Mouse (Mus musculus): ENCODE results near the gene Nol10.
"Not testable (repeated sequence)": the region's sequence is repeated elsewhere in the genome, so short reads cannot be mapped to it uniquely, and the experiment has no call there.

Gene Nol10

GRCm38 (mm10) chr12:17411797-17412526 lies 63.7 kb downstream of the Nol10 start:
- DNase-seq = no peak

- no peak for DNase-seq
Measured at GRCm38 (mm10) chr12:17414734-17415133, 66.5 kb downstream of the Nol10 start.

DNA sequence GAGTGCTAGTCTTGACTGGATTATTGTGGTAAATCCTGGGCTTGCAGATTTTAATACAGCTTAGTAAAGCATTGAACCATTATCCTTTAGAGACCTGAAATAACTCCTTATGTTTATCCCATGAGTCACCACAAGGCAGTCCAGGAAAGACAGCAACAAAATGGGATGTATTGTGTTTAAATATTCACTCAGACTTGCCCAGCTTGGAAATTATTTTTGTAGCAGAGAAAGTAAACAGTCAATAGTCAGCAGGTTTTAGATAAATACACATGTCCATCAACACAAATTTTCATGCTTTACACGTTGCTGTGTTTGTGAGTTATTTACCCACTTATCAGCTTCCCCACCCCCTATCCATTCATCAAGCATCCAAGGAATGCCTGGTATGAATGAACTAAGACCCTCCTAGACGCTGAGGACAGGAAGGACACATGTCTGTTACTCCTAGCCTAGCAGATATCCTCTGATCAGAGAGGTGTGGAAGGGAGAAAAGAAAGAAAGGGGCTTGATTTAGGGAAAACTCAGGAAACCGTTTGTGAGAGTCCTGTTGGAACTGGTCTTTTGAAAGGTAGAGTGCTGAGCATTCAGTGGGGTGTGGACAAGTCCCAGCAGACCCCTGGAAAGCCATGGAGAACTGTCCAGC lies 72.0 kb downstream of the Nol10 start:
- no peak for DNase-seq

DNA sequence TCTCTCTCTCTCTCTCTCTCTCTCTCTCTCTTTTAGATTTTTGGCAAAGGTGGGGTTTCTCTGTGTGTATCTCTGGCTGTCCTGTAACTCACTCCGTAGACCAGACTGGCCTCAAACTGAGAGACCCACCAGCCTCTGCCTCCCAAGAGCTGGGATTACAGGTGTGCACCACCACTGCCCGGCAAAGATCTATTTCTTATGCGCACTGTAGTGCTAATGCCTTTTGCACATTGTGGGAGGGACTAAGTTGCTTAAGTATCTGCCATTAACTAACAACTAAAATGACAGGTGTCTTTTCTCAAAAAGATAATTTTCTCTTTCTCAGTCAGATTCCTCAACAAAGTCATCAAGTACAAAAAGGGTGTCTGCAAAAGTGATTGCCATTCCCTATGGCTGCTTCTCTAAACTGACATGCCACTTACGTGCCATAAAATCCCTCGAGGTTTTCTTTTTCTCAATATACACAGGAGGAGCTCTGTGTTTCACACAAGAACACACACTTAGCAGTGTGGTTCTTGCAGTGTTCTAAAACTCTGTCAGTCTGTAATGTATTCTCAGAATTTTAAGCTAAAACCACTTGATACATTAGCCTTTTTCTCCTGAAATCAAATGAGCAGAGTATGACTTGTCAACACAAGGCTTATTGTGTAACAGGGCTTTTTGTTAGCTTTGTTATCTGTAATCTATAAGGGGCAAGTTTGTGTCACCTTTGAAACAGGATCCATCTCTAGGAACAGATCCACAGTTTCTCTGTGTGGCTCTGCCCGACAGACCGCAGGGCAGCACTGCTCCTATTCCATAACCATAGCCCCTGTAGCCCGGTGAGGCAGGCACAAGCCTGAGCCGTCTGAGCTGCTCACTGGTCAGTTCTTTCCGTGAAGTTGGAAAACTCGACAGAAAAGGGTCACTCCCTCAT lies 77.3 kb downstream of the Nol10 start:
- DNase-seq = no peak

DNA sequence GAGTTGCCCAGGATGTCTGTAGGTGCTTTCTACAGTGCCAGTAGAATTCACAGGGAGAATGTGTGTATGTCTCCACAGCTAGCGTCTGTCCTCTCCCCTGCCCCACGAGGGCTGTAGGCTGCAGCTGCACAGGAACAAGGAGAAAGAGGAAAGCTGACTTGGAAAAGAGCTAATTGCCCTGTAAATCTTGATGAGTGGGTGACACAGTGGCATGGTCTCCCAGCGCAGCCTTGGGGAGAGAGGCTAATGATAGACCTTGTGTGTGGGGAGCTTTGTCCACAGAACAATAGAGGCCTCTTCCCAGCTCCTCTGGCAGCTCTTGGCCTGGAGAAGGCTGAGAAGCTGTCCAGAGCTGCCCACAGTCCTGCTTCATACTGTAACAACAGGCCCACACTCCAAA lies 78.5 kb downstream of the Nol10 start:
- no peak for DNase-seq

- no peak for DNase-seq
Measured at GRCm38 (mm10) chr12:17430578-17430977, 82.3 kb downstream of the Nol10 start.

DNA sequence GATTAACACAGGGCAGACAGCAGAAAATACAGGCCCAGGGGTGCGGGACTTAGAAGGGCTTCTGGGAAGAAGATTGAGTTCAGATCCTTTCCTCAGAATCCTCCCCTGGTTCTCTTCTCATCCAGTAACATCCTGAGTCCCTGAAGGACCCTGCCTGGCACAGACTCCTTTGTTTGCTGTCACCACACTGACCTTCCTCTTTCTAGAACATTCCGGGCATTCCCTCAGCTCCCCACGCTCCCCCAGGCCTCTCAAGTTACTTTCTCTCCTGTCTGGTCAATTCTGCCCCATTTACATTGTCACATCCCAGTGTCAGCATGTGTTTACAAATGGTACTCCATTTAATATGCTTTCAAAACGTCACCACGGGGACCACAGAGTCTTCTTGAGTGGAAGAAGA lies 82.9 kb downstream of the Nol10 start:
- DNase-seq = no peak

DNA sequence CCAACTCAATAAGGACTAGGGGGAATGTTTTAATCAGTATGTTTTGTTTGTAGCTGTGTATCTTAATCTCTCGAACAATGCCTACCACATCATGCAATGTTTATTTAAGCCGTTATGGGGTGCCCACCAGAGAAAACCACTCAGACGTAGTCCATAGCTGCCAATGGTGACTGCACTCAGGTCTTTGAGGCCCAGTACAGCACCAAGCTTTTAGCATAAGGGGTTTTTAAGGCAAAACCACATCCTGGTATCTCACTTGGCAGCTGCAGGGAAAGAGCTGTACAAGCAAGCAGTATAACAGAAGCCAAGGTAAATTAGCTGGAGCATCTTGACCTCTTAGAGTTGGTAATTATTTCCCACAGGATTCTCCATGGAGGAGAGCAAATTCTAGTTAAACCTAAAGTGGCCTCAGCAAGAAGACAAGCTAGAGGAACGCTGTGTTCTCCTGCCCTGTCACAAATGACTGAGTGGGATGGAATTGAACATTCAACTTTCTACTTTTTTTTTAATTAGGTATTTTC lies 83.6 kb downstream of the Nol10 start:
- no peak for DNase-seq

DNA sequence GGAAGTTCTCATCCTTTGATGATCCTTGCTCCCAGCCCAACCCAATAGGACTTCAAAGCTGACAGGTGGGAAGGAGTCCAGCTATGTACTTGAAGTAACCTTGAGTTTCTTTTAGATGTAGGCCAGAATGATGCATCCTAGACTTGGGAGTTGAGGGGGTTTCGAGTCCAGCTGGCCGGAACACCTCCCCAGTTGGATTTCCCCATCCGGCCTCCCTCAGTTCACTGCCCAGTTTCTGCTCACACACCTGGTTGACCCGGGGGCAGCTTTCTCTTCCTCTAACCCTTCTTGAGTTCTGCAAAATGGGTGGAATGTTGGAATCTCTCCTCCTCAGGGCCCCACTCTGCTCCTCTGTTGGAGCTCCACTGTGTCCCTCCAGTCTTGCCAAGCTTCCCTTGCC lies 85.5 kb downstream of the Nol10 start:
- no peak for DNase-seq

DNA sequence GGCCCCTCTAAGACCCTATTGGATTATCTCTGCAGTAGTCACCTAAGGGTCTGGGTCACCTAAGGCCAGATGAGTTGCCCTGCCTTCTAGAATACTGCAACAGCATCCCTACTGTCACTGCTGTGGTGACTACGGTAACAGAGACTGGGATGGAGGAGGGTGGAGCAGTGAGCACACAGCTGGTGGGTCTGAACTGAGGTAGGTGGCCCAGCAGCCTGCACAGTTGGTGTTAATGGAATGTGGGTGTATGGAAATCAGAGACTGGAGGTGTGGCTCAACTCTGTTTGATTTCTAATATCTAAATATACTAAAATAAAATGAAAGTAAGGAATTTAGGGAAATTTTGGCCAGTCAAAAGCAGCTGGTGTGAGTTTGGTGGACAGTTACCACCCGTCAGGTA lies 88.2 kb downstream of the Nol10 start:
- no peak for DNase-seq

GRCm38 (mm10) chr12:17440251-17440651 lies 92.0 kb downstream of the Nol10 start:
- DNase-seq = no peak

DNA sequence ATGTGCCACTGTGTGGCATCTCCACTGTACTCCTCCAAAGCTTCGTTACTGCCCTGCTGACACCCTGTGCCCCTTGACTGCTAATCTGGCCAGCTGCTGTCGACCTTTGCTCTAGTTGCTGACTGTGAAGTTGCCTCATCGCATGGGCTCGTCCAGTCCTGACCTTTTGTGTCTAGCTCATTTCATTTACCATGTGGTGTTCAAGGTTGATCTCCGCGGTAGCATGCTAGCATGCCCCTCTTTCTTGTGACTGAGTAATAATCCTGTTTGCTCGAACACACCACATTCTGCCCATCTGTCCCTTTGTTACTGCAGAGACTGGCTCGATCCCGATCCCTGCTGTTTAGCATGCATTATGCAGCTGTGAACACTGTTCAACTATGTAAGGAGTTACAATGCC lies 93.2 kb downstream of the Nol10 start:
- no peak for DNase-seq

GRCm38 (mm10) chr12:17444406-17444805 lies 96.1 kb downstream of the Nol10 start:
- DNase-seq = no peak

DNA sequence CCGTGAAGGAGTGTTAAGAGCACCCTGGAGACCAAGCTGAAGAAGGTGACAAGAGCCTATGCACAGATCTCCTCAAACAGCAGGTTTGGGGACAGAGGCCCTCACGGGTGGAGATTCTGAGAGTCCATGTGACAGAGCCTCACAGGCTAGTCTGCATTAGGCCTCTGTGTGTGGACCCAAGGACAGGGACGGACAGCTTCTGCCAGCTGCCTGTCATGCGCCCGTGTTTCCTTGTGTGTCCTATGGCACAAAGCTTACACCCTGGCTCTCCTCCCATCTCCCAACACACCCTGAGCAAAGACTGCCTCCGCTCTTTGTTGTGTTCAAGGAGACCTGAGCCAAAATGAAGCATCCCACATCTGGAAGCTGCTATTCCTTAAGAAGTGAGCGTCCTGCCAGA lies 97.0 kb downstream of the Nol10 start:
- DNase-seq = no peak

DNA sequence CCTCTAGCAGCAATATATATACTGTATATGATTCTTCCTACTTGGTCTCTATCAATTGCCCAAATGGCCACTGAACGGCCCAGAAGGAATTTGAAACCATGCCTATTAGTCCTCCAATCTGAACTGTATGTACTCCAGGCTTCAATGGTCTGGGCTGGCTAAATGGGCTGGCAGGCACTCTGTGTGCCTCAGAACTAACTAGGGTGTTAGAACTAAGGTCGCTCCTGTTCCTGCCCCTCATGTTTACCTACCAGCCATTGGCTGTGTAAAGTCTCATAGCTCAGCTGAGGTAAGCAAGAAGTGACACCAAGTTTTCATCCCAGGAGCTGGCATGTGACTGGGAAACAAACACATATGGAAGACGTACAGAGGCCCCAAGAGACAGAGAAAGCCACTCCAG lies 100.5 kb downstream of the Nol10 start:
- no peak for DNase-seq

- DNase-seq = no peak
Measured at GRCm38 (mm10) chr12:17449661-17450091, 101.4 kb downstream of the Nol10 start.

DNA sequence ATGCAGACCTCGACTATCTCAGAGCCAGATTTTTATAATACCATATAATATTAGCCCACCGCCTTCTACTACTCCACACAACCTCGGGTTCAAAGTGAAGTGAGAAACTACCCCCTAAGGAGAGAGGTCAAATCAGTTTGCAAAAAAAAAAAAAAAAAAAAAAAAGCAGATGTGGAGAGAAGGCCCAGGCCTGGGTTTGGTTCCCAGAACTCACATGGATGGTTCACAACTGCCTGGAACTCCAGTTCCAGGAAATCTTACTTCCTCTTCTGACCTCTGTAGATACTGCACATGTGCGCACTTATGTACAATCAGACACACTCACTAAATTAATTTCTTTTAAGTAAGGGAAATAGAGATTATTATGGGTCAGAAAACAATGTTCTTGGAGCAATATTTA lies 102.2 kb downstream of the Nol10 start:
- no peak for DNase-seq

GRCm38 (mm10) chr12:17450908-17451307 lies 102.7 kb downstream of the Nol10 start:
- no peak for DNase-seq

DNA sequence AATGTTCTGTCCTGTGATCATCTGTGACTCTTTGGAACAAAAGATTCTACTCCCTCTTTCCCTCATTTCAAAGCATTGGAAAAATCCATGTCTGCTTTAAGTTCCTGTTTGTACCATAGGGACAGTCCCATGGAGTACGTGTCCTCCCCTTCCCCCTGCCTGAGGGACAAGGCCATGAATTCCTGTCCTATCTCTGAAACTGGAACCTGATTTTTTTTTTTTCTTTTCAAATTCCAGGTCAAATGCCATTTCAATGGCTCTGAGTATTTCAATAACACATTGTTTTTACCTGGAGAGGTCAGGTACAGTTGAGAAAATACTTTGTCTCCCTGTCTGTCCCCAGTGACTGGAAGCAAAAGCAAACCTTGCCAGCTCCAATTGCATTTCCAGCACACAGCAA lies 104.0 kb downstream of the Nol10 start:
- DNase-seq = no peak

DNA sequence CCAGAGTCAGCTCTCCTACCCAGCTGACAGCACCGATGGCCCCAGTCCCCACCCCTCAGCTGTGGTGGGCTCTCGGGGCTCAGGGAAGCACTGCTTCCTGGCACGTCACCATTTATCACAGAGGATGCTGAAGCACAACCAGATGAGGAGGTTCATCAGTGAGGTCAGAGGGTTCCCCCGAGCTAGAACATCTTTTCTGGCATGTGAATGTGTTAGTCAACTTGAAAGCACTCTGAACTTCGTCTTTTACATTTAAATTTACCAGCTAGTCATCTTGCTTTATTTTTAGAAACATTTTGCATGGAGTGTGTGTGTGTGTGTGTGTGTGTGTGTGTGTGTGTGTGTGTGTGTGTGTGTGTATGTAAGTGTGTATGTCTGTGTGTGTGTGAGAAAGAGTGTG lies 105.7 kb downstream of the Nol10 start:
- no peak for DNase-seq

DNA sequence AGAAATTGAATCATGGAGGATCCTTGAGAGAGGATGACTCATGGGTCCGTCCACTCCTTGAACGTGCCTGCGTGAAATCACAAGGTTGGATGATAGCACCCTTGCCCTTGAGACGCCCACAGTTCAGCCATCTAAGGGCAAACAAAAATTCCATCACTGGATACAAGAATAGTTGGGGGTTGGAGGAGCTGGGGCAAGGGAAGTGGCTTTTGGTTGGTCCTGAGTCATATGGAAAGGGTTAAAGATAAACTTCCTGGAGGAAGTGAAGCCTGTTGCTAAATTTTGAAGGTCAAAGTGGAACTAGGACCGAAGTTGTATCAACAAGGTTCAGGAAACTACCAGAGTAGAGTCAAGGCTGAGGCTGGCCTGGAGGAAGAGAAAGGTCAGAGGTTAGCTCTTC lies 106.8 kb downstream of the Nol10 start:
- no peak for DNase-seq

DNA sequence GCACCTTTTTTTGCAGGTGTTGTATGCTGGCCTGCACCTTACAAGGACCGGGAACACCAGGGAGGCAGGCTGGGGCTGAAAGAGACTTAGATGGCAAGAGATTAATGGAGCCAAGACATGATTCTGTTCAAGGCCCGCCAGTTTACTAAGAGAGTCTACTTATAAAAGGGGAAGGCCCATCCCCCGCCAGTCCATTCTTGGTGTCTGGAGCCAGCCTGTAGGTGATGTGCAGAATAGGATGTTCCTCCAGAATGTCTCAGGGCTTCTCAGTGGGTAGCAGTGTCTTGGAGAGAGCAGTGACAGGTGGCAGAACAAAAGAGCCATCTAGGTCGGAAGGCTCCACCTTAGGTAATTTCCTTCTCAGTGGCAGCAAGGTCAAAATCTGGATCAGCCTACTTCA lies 111.0 kb downstream of the Nol10 start:
- not testable (repeated sequence) for DNase-seq

DNA sequence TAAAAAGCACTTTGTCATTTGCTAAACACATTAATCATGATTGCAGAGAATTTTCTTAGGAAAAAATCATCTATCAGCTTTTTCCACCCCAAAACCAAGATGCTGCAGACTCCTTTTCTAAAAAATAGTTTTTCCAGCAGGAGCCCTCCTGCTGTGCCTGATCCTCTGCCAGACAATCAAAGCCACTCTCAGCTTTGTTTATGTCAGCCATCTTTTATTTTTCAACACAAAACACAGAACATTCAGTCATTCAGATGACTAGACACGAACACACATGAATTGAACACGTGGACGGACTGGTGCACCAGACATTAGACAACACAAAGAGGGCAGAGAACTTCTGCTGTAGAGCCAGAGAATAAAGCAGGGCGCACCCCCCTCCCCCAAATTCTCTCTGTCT lies 115.4 kb downstream of the Nol10 start:
- DNase-seq = no peak
